Mouse (Mus musculus) hindbrain, embryonic 12.5 days (tissue): ENCODE measurements around the gene Tspan5. TPM values are rescaled to one million over a fixed set of nuclear protein-coding genes. Genes with fewer than 3 reads are reported as not detected.

ENCODE experiments used
- ATAC-seq: fragments of 200-750 bp; cut with Nextera tagmentation; 2 replicates; pipeline ENCODE4 v1.8.0; 2017; ENCODE audit warnings: moderate TSS enrichment; ENCODE audit not compliant: low FRiP score
- H3K27ac ChIP-seq: fragments of 300-500 bp; sonication (generic); 2 replicates; pipeline ENCODE4 v1.5.1; 2016; ENCODE audit warnings: mild to moderate bottlenecking
- H3K27me3 ChIP-seq: fragments of 300-500 bp; sonication (generic); 2 replicates; pipeline ENCODE4 v1.6.1; 2016; ENCODE audit warnings: mild to moderate bottlenecking
- H3K36me3 ChIP-seq: fragments of 300-500 bp; sonication (generic); 2 replicates; pipeline ENCODE4 v1.6.1; 2016; ENCODE audit warnings: mild to moderate bottlenecking
- H3K4me1 ChIP-seq: fragments of 300-500 bp; sonication (generic); 2 replicates; pipeline ENCODE4 v1.6.1; 2016
- H3K4me2 ChIP-seq: fragments of 300-500 bp; sonication (generic); replicated peaks from 2 replicates; pipeline ENCODE4 v1.6.1; 2016; ENCODE audit warnings: mild to moderate bottlenecking
- H3K4me3 ChIP-seq: fragments of 300-500 bp; sonication (generic); 2 replicates; pipeline ENCODE4 v1.5.1; 2016; ENCODE audit warnings: mild to moderate bottlenecking
- H3K9ac ChIP-seq: fragments of 300-500 bp; sonication (generic); 2 replicates; pipeline ENCODE4 v1.6.1; 2016; ENCODE audit warnings: mild to moderate bottlenecking, moderate library complexity
- H3K9me3 ChIP-seq: fragments of 300-500 bp; sonication (generic); replicated peaks from 2 replicates; pipeline ENCODE4 v1.6.1; 2016; ENCODE audit warnings: mild to moderate bottlenecking
- WGBS: fragments of 180-500 bp; shearing (Covaris S2); methylation state at CpG from one replicate; pipeline ENCODE4 v1.1.7; 2016; 5-methylcytosine and 5-hydroxymethylcytosine counted together
- polyA plus RNA-seq: library from polyadenylated mRNA; unstranded; fragments of >200 nt; fragmentation: Nextera tagmentation; extraction: Ambion mirVana; gene quantifications from 2 replicates; pipeline ENCODE4 v1.2.1, GENCODE M21; 2016

The Tspan5 gene
- polyA plus RNA-seq, 1 experiment from 2014 or later: 74.6 TPM

DNA sequence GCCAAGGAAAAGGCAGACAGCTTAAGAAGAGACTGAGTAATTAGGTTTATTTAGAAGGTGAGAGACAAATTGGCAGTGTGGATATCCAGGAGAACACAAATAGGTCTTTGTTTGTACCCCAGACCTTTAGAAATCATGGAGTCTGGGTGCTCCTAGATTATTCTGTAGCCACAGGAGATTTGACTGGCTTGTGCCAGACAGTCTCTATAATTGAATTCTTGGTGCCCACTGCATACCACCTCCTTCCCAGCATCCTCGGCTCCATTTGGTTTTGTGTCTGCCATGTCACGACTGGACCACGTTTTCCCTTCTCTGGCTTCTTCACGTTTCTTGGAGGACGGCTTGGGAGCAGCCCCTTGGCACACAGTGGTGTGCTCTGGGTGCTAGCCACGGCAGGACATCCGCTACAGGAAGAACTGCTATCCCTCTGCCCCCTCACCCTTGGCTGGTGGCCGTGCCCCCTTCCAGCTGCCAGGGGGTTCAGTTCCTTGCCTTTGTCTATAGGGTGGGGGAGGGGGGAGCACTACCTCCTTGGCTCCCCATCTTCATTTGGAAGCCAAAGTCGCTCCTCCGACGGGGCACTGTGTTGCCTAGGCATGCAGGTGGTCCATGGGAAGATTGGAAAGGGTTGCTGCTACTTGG lies 61.6 kb downstream of the Tspan5 start:
- 83% methylated on average over 11 of the region's 11 CpGs for WGBS
- ATAC-seq: no peak
- H3K36me3 ChIP-seq: no peaks in the 10 kb centered on the region
- no peak overlapping the region for H3K4me3 ChIP-seq
- H3K9ac ChIP-seq: no peak overlapping the region
- H3K27ac ChIP-seq: no peak overlapping the region
- H3K9me3 ChIP-seq: no peaks in the 10 kb centered on the region
- no peak overlapping the region for H3K4me2 ChIP-seq
- H3K27me3 ChIP-seq: no peaks in the 10 kb centered on the region
- H3K4me1 ChIP-seq: peaks cover 43% of the 10 kb centered on the region

DNA sequence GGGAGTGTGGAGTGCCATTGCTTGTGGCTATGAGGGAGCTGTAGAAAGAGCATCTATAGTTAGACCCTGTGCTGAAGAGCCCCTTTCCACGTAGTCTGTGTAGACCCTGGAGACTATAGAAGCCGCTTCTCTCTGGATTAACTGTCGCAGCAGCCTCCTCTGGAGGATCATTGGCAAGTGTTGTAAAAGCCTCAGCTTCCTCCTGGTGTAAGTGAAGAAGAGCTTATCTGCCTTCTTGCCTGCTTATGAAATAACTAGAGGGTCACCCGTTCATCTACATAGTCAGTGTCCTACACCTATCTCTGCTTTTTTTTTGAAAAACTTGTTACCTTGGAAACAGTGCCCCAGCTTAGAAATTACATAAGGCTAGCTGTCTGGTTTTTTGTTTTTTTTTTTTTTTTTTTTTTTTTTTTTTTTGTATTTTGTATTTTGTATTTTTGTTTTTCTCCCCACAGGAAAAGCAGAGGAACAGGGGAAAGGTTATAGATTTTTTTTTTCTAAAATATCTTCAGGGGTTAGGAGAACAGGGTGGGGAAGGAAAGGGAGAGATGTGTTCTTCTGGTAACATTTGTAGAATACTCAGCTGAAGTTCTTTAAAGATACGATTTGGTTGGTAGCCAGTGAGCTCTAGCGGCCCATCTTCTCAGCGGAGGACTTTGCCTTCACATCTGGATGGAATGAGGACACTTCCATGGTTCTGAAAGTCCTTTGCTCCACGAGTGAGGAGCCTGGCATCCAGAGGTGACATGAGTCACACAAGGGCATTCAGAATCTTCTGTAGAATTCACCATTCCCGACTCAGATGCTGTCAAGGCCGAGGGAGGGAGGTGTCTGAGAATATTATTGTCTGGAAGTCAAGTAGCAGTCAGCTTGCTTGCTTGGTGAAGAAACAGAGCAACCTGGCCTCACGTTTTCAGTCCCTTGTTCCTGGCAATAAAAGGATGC lies 62.4 kb downstream of the Tspan5 start:
- Histone ChIP-seq H3K4me2 (no peak overlapping the region), H3K4me1 (peaks cover 45% of the 10 kb centered on the region), H3K4me3 (no peak overlapping the region), H3K9me3 (no peaks in the 10 kb centered on the region), H3K27ac (no peak overlapping the region), H3K9ac (no peak overlapping the region), H3K36me3 (no peaks in the 10 kb centered on the region), H3K27me3 (no peaks in the 10 kb centered on the region)
- WGBS: 77% methylated on average over 11 of the region's 11 CpGs
- ATAC-seq: no peak

DNA sequence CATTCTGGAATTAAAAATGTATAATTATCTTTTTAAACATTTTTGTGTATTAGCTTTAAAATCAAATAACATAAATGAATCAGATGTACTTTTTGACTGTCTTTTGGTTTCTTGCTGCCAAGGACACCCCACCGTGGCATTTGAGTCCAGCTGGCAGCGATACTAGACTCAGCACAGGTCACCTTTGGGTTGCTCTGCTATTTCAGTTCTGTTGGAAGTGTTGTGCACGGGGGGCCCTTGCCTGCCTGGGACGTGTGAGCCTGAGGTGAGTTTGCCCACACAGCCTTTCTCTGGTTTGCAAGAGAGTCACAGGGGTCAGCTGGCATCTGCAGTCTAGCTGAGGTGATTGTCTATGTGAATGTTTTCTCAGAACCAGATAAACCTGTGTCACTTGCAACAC lies 65.8 kb downstream of the Tspan5 start:
- WGBS: 89% methylated on average over 4 of the region's 4 CpGs
- Histone ChIP-seq H3K27me3 (no peaks in the 10 kb centered on the region), H3K4me1 (peaks cover 27% of the 10 kb centered on the region), H3K27ac (no peak overlapping the region), H3K4me2 (no peak overlapping the region), H3K9ac (no peak overlapping the region), H3K4me3 (no peak overlapping the region), H3K36me3 (no peaks in the 10 kb centered on the region), H3K9me3 (no peaks in the 10 kb centered on the region)
- ATAC-seq: no peak

DNA sequence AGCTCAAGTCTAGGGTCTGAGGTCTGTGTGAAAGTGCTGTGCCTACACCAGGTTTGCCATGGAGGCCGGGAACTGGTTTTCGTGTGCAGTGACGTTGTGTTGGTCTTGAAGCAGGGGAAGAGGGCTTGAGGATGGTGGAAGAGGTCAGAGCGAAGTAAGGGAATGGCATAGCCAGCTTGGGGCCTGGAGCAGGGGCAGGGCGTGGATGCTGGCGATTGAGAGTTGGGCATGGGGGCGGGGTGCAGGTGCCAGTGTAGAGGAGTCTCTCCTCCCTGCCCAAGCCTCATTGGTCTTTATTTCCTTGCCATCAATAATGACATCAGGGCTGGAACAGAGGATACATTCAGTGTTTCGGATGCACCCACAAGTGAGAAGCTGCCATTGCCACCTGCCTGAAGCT lies 67.5 kb downstream of the Tspan5 start:
- 94% methylated on average over 8 of the region's 8 CpGs for WGBS

DNA sequence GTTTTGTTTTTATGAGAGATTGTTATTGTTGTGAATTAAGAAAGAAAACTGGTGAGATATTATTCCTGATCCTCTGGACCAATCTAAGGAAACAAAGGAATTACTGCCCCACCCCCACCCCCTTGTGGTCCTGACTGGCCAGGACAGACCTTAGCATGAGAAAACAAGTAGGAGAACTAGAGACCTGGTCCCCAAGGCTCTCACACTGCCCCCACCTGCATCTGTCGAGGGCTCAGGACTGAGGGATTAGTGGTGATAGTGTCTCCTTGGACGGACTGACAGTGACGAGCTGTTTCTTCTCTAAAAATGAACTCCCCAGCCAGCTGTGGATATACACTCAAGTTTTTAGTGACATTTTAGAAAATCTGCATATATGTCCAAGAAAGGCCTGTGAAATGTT lies 70.6 kb downstream of the Tspan5 start:
- Histone ChIP-seq H3K9ac (no peak overlapping the region), H3K9me3 (no peaks in the 10 kb centered on the region), H3K4me2 (no peak overlapping the region), H3K4me3 (no peak overlapping the region), H3K27ac (no peak overlapping the region), H3K36me3 (no peaks in the 10 kb centered on the region), H3K4me1 (peaks cover 36% of the 10 kb centered on the region), H3K27me3 (no peaks in the 10 kb centered on the region)
- WGBS: 39% methylated on average over 3 of the region's 3 CpGs
- no peak for ATAC-seq

More for the DNA sequence above, 67.5 kb downstream of the Tspan5 start:
- Histone ChIP-seq H3K9me3 (no peaks in the 10 kb centered on the region), H3K4me2 (no peak overlapping the region), H3K27me3 (no peaks in the 10 kb centered on the region), H3K4me1 (peaks cover 22% of the 10 kb centered on the region), H3K4me3 (no peak overlapping the region), H3K27ac (no peak overlapping the region), H3K36me3 (no peaks in the 10 kb centered on the region), H3K9ac (no peak overlapping the region)
- ATAC-seq: no peak

DNA sequence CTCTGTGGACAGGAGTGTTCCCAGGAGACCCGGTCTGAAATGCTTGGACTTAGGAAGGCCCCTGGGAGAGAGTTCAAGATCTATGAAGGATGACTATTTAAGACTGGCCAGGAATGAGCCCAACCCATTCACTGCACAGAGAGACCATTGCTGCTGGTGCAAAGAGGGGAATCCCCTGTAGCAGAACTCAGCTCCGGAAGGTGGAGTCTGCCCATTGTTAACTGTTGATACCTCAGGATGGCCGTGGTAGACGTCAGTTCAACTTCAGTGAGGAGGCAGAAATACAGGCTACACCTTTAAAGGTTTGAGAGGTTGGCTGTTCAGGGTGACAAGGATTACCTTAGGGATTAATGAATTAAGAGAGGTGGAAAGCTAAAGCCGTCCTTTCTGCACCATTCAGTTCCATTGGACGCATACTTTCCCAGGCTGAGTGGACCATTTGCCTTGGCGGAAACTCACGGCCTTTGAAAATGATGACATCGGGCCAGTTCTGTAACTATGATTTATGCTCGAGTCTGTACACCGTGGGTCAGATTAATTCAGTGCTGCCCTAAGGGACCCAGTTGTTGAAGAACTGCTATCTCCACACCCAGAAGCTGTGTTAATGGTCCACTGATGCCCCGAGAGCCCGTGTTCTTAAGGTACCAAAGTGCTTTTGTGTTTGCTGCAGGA lies 71.3 kb downstream of the Tspan5 start:
- no peaks in the 10 kb centered on the region for H3K36me3 ChIP-seq
- H3K9me3 ChIP-seq: no peaks in the 10 kb centered on the region
- peaks cover 36% of the 10 kb centered on the region for H3K4me1 ChIP-seq
- no peak for ATAC-seq
- no peak overlapping the region for H3K27ac ChIP-seq
- 78% methylated on average over 13 of the region's 13 CpGs for WGBS
- H3K4me2 ChIP-seq: no peak overlapping the region
- H3K4me3 ChIP-seq: no peak overlapping the region
- no peaks in the 10 kb centered on the region for H3K27me3 ChIP-seq
- H3K9ac ChIP-seq: no peak overlapping the region

DNA sequence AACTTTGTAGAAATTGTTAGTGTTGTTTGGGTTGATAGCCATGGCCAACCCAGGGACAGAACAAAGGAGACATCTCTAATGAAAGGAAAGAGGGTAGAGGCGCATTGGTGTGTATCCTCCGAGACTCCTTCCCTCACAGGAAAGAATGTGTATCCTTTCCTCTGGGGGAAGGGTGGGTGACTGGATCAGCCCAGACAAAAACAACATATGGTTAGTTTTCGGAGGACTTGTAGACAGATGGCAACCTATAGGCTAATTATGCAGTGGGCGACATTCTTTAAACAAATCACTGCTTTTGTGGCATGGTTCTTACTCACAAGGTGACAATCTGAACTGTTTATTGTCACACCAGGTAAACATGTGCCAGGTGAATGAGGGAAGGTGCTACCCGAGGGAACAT lies 72.5 kb downstream of the Tspan5 start:
- no peak for ATAC-seq
- H3K9me3 ChIP-seq: no peaks in the 10 kb centered on the region
- H3K4me1 ChIP-seq: peaks cover 41% of the 10 kb centered on the region
- H3K9ac ChIP-seq: no peak overlapping the region
- no peak overlapping the region for H3K27ac ChIP-seq
- no peaks in the 10 kb centered on the region for H3K36me3 ChIP-seq
- no peak overlapping the region for H3K4me3 ChIP-seq
- H3K4me2 ChIP-seq: no peak overlapping the region
- no peaks in the 10 kb centered on the region for H3K27me3 ChIP-seq
- 47% methylated on average over 5 of the region's 5 CpGs for WGBS

DNA sequence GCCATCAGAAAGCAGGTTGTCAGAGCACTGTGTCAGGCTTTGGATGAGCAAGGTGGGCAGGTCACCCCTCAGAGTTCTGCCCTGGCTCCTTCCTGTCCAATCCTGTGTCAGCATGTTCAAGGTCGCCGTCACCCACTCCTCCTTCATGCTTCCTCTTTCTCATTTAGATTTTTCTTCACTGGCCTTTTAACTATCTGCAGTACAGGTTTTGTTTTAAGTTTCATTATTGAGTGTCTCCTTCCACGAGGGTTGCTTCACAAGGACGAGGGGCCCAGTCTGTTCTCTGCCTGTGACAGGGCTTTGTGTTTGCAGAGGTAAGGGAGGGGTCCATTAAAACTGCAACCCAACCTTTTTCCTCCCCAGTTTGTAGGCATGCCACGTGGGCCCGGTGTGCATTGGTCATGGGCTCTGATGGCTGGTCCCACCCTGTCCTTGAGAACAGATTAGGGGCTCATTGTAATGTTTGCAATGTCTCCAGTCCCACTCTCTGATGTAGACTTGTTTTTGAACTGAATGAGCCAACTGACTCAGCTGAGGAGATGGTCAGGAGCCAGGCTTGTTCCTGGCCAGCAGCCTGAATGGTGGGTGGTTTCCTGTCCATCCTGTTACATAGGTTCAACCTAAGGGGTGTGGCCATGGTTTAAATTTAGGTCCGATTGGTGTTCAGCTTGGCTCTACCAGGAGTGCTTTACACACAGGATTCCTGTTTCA lies 73.3 kb downstream of the Tspan5 start:
- 85% methylated on average over 7 of the region's 7 CpGs for WGBS
- peaks cover 41% of the 10 kb centered on the region for H3K4me1 ChIP-seq

DNA sequence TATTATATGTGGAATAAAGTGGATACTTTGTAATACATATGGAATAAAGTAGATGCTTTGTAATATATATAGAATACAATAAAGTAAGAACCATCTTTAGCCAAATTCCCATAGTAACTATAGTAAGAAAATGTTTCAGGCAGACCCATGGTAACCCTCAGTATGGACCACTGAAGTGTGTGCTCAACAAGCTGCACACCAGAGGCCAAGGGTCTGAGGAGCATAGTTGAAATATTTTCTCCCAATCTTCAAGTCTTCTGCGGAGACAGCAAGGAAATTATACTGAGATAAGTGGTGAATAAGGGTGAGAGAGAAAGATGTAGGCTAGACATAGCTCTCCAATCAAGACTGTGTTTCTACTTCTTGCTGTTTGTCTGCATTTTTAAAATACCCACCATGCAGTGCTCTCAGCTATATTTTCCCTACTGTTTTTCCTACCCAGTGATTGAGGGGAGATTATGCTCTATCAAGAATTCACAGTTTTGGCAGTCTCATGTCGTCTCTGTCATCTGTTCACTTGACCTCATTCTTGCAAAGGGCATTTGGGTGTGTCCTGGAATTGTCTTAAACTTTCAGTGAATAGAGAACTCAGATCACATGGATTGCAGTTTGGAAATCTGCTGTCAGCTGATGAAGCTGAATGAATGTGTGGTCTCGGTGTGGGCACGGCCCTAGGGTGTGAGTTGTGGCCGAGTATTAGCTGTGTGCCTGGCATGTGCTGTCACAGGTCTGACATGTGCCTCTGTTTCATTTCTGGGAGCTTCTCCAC lies 75.1 kb downstream of the Tspan5 start:
- 67% methylated on average over 5 of the region's 5 CpGs for WGBS
- no peaks in the 10 kb centered on the region for H3K9me3 ChIP-seq
- peaks cover 54% of the 10 kb centered on the region for H3K4me1 ChIP-seq
- no peaks in the 10 kb centered on the region for H3K27me3 ChIP-seq
- H3K27ac ChIP-seq: no peak overlapping the region
- H3K9ac ChIP-seq: no peak overlapping the region
- ATAC-seq: no peak
- H3K4me3 ChIP-seq: no peak overlapping the region
- no peaks in the 10 kb centered on the region for H3K36me3 ChIP-seq
- H3K4me2 ChIP-seq: no peak overlapping the region

More for the DNA sequence above, 73.3 kb downstream of the Tspan5 start:
- Histone ChIP-seq H3K9me3 (no peaks in the 10 kb centered on the region), H3K4me3 (no peak overlapping the region), H3K27me3 (no peaks in the 10 kb centered on the region), H3K27ac (no peak overlapping the region), H3K4me2 (no peak overlapping the region), H3K9ac (no peak overlapping the region), H3K36me3 (no peaks in the 10 kb centered on the region)
- ATAC-seq: peak; percentile 20; the same call in 1 of the 2 replicates

DNA sequence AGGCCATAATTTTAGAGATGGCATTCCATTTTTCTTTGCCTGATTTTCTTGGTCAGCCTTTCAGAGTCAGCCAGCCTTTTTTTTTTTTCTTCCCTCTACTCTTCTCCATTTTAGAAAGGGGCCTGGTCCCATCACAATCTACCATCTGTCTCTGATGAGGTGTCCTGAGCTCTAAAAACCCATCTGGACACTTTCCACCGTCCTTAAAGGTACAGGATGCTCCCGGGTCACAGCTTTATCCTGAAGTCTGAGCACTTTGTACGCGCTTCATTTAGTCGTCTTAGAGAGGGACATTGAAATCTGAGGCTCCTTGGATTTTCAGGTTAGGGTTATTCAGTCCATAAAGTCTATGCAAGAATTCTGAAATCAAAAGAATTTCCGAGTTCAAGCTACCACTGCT lies 77.9 kb downstream of the Tspan5 start:
- no peak for ATAC-seq
- H3K36me3 ChIP-seq: no peaks in the 10 kb centered on the region
- no peak overlapping the region for H3K27ac ChIP-seq
- no peaks in the 10 kb centered on the region for H3K9me3 ChIP-seq
- no peaks in the 10 kb centered on the region for H3K27me3 ChIP-seq
- H3K4me2 ChIP-seq: no peak overlapping the region
- WGBS: 73% methylated on average over 6 of the region's 6 CpGs
- H3K9ac ChIP-seq: no peak overlapping the region
- H3K4me1 ChIP-seq: peaks cover 66% of the 10 kb centered on the region
- H3K4me3 ChIP-seq: no peak overlapping the region

DNA sequence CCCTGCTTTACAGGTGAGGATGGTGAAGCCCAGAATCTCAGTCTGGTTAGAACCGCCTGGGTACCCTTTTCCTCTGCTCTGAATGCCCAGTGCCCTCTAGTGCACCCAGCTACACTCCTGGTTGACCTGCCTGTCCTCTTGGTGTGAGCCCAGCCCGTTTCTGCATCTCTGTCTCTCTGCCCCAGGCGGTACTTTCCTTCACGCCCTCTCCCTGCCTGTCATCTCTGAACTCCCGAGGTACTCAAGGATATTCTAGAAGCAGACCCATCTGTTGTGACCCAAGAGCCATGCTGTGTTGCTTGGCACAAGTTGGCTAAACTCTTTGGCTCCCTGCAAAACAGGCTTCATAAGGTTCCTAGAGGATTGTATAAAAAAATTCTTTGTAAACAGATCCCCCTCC lies 78.3 kb downstream of the Tspan5 start:
- Histone ChIP-seq H3K36me3 (no peaks in the 10 kb centered on the region), H3K4me3 (no peak overlapping the region), H3K27ac (no peak overlapping the region), H3K27me3 (no peaks in the 10 kb centered on the region), H3K4me1 (peaks cover 65% of the 10 kb centered on the region), H3K4me2 (no peak overlapping the region), H3K9me3 (no peaks in the 10 kb centered on the region), H3K9ac (no peak overlapping the region)
- WGBS: 57% methylated on average over 5 of the region's 5 CpGs
- no peak for ATAC-seq
